Mouse (Mus musculus): ENCODE data around the gene Olfr1360.
A peak's percentile ranks its signal among the peaks of the same experiment; 100 is the strongest.
"Not testable (repeated sequence)": the region's sequence is repeated elsewhere in the genome, so short reads cannot be mapped to it uniquely, and the experiment has no call there.

GRCm38 (mm10) chr13:21717397-21718357 lies 40.5 kb upstream of the Olfr1360 start, which contains the start of gene Hist1h3h:
- TF ChIP-seq CTCF (IDR thresholded peaks at IDR 0.05; ENCODE audit: extremely low read depth, insufficient read depth, insufficient read length, insufficient replicate concordance) = not testable (repeated sequence)
- TF ChIP-seq POLR2A (IDR thresholded peaks at IDR 0.05; ENCODE audit: low read depth, low read length) = peak; percentile 55
